Mouse (Mus musculus) megakaryocyte, adult 5-6 weeks (primary cell): ENCODE data around the gene Edc4. TPM values are rescaled to one million over a fixed set of nuclear protein-coding genes. Genes with fewer than 3 reads are reported as not detected.
"Not testable (repeated sequence)": the region's sequence is repeated elsewhere in the genome, so short reads cannot be mapped to it uniquely, and the experiment has no call there.

Source experiments
- ATAC-seq: 2 replicates; pipeline ENCODE4 v1.8.0; 2016; ENCODE audit warnings: mild to moderate bottlenecking, inconsistent platforms; ENCODE audit not compliant: poor library complexity, severe bottlenecking
- total RNA-seq, 2 experiments: library from RNA; stranded (forward) in 1 of 2; stranded (reverse) in 1 of 2; fragments of 153-499, 151-499 nt in 1 of 2; fragments of 221-1000, 200-1000 nt in 1 of 2; gene quantifications; 2 replicates each; pipeline versions ENCODE4 v1.2.3 to v1.2.4; 2015 to 2017

Gene Edc4
- total RNA-seq (2015) (12.0 and 12.2 TPM in 2 replicates), total RNA-seq (2017) (23.8 and 27.5 TPM in 2 replicates)

DNA sequence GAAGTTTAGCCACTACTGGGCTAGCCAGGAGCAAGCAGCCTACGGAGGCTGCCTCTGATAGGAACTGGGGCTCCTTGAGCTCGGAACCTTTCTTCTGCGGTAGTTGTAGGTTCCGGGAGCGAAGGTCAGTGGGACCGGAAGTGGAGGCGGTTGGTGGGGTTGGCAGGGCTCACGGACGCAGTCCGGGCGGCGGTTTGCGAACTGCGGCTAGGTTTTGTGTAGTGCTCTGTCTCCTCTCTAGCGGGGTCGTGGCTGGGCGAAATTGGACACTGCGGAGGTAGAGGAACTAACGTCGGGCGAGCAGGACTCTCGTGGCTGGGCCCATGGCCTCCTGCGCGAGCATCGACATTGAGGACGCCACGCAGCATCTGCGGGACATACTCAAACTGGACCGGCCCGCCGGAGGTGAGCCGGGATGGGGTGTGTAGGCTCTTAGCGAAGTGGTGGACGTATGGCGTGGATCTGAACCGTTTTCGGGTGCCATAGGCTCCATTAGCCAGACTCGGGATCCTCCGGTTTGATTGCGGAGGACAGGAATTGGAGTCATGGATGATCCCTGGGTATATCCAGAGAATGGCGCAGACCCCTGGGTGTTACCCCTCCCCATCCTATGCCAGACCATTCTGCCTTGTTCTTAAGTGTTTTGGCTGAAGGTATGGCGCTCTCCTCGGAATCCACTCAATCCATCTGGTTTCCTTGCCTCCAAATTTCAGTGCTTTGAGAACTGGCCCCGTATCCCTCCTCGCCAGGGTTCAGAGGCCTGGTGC is at the start of gene Edc4:
Gene Edc4 (plus strand): TSS at position 128 of the 767 bp plus-strand sequence.
- peak; percentile 99 for ATAC-seq

DNA sequence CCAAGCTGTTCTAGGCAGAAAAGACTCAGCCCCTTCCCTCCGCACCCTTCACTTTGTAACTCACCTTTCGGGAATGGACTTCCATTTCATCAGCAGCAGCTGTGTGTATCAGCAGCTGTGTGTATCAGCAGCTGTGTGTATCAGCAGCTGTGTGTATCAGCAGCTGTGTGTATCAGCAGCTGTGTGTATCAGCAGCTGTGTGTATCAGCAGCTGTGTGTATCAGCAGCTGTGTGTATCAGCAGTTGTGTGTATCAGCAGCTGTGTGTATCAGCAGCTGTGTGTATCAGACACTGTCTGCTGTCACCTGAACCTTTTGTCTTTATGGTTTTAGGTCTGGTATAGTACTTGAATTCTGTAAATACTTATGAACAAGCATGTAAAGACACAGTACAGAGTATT is 46.9 kb upstream of the Edc4 start:
- not testable (repeated sequence) for ATAC-seq

DNA sequence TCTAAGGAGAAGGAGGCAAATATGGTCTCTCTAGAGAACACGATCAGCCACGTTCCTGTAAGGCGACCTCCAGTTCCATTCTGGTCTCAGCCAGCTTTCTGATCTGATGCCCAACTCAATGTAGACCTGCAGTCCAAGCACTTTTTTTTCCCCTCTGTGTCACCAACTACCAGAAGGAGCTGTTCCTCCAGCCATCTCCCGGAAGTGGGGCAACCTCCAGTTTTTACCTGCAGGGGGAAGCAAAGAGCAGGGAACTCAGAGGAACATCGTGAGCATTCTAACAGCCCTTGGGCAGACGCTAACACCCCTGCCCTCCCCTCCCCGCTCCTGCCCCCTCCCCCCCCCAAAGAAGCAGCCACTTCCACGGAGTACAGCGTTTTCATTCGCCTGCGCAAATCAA is 45.4 kb upstream of the Edc4 start:
- peak; percentile 100 for ATAC-seq

GRCm38 (mm10) chr8:105836991-105837390 is 43.7 kb upstream of the Edc4 start:
- no peak for ATAC-seq

DNA sequence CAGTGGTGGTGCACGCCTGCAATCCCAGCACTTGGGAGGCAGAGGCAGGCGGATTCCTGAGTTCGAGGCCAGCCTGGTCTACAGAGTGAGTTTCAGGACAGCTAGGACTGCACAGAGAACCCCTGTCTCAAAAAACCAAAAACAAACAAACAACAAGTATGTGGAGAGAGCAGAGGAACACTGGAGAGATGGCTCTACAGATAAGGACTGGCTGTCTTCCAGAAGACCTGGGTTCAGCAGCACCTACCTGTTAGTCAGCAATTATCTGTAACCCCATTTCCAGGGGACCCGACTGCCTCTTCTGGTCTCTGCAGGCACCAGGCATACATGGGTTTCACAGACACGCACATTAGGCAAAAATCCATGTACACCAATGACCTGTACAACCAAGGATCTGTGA is 41.5 kb upstream of the Edc4 start:
- no peak for ATAC-seq

DNA sequence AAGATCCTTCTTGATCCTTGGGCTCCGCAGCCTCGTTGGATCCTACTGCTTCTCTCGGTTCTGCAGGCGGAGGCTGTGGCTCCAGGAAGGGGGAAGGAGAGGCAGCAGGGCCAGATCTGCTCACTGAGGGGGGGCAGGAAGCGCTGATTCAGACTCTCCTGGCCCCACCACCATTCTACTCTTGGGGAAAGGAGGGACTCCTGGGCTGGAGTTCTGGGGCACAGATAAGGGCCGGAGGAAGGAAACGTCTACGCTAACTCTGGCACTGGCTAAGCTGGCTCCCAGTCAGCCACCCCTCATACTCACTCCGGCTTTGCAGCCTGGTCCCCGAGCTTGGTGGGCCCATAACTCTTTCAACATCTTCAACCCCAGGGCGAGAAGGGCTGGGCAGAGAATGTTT is 34.0 kb upstream of the Edc4 start:
- no peak for ATAC-seq

- no peak for ATAC-seq
Measured at GRCm38 (mm10) chr8:105850014-105850413, 30.7 kb upstream of the Edc4 start.

- no peak for ATAC-seq
Measured at GRCm38 (mm10) chr8:105850611-105851010, 30.1 kb upstream of the Edc4 start.

- ATAC-seq: peak; percentile 70
Measured at GRCm38 (mm10) chr8:105851651-105852143, 29.0 kb upstream of the Edc4 start.

DNA sequence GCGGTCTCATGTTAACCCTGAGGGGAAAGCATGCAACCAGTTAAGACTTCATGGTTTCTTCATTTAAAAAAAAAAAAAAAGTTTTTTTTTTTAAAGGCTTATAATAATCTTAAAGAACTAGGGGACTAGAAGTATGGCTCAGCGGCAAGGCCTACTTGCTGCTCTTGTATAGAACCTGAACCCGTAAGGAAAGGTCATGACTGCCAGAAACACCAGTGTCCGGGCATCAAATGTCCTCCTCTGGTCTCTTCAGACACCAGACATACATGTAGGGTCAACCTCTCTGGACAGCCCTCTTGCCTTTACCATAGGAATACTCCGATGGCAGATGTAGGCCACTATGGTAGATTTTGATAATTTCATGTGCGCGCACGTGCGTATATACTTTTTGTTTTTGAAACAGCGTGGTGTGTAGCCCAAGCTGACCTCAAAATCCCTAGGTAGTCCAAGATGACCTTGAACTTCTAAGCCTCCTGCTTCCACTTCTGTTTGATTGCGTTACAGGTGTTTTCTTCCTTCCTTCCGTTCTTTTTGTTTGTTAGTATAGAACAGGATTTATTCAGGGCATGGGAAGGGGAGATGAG is 28.4 kb upstream of the Edc4 start:
- ATAC-seq: no peak

DNA sequence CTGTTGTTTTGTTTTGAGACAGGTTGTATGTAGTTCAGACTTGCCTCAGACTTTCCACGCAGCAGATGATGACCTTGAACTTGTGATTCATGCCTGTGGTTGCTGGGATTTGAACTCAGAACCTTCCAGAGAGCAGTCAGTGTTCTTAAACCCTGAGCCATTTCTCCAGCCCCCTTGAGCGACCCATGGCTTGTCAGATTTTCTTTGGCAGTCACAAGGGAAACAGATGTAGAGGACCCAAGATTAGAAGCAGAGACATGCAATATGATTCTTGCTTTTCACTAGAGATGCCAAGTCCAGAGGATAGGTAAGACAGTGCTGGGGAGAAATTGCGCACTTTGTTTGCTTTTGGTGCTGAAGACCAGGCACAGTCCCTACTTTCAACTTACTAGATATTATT is 27.5 kb upstream of the Edc4 start, which contains the start of gene Cenpt:
Gene Cenpt (minus strand): TSS at position 101 of the 400 bp plus-strand sequence.
- no peak for ATAC-seq

DNA sequence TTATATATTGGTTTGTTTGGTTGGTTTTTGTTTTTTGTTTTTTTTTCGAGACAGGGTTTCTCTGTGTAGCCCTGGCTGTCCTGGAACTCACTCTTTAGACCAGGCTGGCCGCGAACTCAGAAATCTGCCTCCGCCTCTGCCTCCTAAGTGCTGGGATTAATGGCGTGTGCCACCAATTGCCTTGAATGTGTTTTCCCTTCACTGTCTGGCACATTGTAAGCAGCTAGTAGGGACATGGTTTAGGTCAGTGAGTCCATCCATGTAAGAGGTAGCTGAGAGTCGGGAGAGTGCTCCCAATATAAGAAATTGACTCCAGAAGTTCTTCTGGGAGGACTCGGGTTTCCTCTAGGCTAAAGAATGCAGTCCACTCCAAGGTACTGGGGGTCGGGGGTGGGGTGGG is 26.4 kb upstream of the Edc4 start:
- ATAC-seq: no peak

GRCm38 (mm10) chr8:105854715-105855216 is 25.9 kb upstream of the Edc4 start, which contains the start of gene Thap11:
Gene Thap11 (plus strand): TSS chr8:105855132.
- peak; percentile 74 for ATAC-seq

DNA sequence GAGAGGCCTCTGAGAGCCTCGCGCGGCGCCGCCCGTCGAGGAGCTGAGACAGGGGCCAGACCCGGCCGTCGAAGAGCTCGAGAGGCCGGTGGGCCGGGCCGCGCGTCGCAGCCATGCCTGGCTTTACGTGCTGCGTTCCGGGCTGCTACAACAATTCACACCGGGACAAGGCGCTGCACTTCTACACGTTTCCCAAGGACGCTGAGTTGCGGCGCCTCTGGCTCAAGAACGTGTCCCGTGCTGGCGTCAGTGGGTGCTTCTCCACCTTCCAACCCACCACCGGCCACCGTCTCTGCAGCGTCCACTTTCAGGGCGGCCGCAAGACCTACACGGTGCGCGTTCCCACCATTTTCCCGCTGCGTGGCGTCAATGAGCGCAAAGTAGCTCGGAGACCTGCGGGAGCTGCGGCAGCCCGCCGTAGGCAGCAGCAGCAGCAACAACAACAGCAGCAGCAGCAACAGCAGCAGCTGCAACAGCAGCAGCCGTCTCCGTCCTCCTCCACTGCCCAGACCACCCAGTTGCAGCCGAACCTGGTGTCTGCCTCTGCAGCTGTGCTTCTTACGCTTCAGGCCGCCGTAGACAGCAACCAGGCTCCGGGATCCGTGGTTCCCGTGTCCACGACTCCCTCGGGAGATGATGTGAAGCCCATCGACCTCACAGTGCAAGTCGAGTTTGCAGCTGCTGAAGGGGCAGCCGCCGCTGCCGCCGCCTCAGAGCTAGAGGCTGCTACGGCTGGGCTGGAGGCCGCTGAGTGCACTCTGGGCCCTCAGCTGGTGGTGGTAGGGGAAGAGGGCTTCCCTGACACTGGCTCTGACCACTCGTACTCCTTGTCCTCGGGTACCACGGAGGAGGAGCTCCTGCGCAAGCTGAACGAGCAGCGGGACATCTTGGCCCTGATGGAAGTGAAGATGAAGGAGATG is 25.2 kb upstream of the Edc4 start:
- peak; percentile 0; the same call in 1 of the 2 replicates for ATAC-seq

- ATAC-seq: no peak
Measured at GRCm38 (mm10) chr8:105856168-105856835, 24.4 kb upstream of the Edc4 start.

DNA sequence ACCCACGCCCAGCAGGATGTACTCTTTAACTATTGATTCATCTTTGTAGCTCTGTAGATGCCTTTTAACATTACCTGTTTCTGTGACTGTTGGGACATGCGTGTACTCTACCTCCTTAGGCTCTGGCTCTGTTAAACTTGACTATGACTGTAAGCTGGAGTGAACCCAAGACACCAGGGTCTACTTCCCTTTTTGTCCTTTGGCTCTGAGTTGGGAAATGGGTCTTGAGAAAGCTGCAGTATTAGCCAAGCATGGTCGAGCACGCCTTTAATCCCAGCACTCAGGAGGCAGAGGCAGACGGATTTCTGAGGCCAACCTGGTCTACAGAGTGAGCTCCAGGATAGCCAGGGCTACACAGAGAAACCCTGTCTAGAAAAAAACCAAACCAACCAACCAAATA is 22.2 kb upstream of the Edc4 start:
- peak; percentile 37 for ATAC-seq

DNA sequence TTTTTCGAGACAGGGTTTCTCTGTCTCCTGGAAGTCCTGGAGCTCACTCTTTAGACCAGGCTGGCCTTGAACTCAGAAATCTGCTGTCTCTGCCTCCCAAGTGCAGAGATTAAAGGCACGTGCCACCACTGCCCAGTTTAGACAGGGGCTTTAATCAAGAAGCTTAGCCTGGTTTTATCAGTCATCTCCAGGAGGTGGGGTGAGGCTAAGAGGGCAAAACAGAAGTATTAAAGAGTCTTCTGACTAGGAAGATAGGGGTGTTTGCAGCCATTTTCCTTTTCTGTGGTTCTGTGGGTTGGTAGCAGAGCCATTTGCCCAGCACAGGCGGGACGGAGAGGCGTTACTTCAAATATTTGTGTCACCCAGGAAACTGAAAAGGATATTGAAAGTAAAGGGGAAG is 21.4 kb upstream of the Edc4 start:
- no peak for ATAC-seq

DNA sequence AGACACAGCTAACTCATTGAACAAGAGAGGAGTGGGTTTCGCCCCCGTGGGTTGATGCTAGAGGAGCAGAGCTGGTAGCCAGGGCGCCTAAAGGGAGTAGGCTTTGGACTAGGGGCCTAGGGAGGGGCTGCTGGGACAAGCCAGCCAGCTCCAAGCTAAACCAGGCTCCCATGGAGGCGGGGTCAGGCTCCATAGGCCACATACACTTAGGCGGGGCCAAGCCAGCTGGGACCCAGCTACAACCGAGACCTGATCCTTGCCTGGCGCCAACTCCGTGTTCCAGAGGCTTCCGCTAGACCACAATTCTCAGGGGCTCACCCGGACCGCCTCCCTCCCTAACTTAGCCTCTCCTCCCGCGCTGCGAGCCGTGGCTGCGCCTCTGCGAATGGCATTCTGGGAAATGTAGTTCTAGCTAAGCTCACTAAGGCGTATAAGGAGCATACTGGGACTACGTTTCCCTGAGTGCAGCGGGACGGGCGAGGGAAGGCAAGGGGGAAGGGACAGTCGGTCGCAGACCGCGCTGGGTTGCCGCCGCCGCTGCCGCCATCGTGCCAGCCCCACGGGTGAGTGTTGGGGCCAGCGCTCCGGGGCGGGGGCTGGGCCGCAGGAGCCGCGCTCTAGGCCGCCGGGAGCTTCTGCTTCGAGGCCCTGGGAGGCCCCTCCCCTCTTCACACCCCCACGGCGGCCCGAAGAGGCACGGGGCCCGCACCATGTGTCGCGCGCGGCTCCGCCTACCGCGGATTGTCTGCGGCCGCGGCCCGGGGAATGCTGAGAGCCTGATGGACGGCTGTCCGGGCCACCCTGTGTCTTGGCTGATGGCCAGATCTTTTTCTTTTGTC is 20.3 kb upstream of the Edc4 start, which contains the start of gene Nutf2:
Gene Nutf2 (plus strand): TSS at position 438 of the 839 bp plus-strand sequence.
- peak; percentile 89 for ATAC-seq

DNA sequence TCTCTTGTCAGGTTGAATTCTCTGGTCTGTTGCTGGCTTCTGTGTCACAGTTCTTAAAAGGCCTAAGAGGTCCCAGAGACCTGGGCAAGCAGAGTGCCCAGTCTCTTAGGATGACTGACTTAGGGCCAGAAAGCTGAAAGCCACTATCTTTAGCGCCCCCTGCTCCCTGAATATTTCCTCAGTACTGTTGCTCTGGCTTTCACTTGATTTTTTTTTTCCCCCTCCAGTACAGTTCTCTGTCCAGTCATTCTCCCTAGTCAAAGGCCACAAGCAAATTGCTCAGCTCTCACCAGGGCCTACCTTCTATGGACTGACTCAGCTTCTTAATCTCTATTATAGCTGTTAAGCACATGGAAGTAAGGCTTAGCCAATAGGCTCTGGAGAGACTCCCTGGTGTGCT is 18.7 kb upstream of the Edc4 start:
- ATAC-seq: no peak
